Mouse (Mus musculus): ENCODE results near the gene Agpat1.

Agpat1 gene

GRCm38 (mm10) chr17:34601796-34602195, 2.3 kb upstream of the Agpat1 start:
- in situ Hi-C loops (cut with MboI, MseI): loop anchor here in 1 of 2 experiments (5.0 kb wide), 1 partner anchor 484 kb away; the partner anchor contains the start of gene H2-DMa

GRCm38 (mm10) chr17:34603375-34604060, 544 bp upstream of the Agpat1 start, which contains the start of gene Rnf5:
TSS of gene Rnf5 (minus strand) at chr17:34603690.
- in situ Hi-C loops (cut with MboI, MseI): loop anchor here in 1 of 2 experiments (5.0 kb wide), 1 partner anchor 486 kb away; the partner anchor contains the start of gene H2-DMa

GRCm38 (mm10) chr17:34604511-34605237, 612 bp downstream of the Agpat1 start:
- in situ Hi-C loops (cut with MboI, MseI): loop anchor here in 1 of 2 experiments (5.0 kb wide), 1 partner anchor 487 kb away; the partner anchor contains the start of gene H2-DMa

GRCm38 (mm10) chr17:34605609-34606008, 1.5 kb downstream of the Agpat1 start:
- in situ Hi-C loops (cut with MboI, MseI): no loop called here

GRCm38 (mm10) chr17:34606186-34607039, 2.4 kb downstream of the Agpat1 start:
- in situ Hi-C loops (cut with MboI, MseI): no loop called here

GRCm38 (mm10) chr17:34607997-34608396, 3.9 kb downstream of the Agpat1 start:
- in situ Hi-C loops (cut with MboI, MseI): no loop called here

- in situ Hi-C loops (cut with MboI, MseI): no loop called here
Observed at GRCm38 (mm10) chr17:34611050-34611449, 7.0 kb downstream of the Agpat1 start.

- in situ Hi-C loops (cut with MboI, MseI): no loop called here
Observed at GRCm38 (mm10) chr17:34613054-34613645, 9.1 kb downstream of the Agpat1 start.

GRCm38 (mm10) chr17:34613830-34614229, 9.8 kb downstream of the Agpat1 start:
- in situ Hi-C loops (cut with MboI, MseI): no loop called here

GRCm38 (mm10) chr17:34615871-34616270, 11.8 kb downstream of the Agpat1 start, which contains the start of gene Egfl8:
TSS of gene Egfl8 (minus strand) at chr17:34615971.
- in situ Hi-C loops (cut with MboI, MseI): no loop called here

GRCm38 (mm10) chr17:34618999-34619398, 14.9 kb downstream of the Agpat1 start:
- in situ Hi-C loops (cut with MboI, MseI): no loop called here

GRCm38 (mm10) chr17:34621006-34621405, 16.9 kb downstream of the Agpat1 start:
- in situ Hi-C loops (cut with MboI, MseI): no loop called here

- in situ Hi-C loops (cut with MboI, MseI): no loop called here
Observed at GRCm38 (mm10) chr17:34623161-34623560, 19.1 kb downstream of the Agpat1 start.

GRCm38 (mm10) chr17:34624981-34625380, 20.9 kb downstream of the Agpat1 start:
- in situ Hi-C loops (cut with MboI, MseI): no loop called here

GRCm38 (mm10) chr17:34626062-34626772, 22.2 kb downstream of the Agpat1 start:
- in situ Hi-C loops (cut with MboI, MseI): no loop called here

- in situ Hi-C loops (cut with MboI, MseI): no loop called here
Observed at GRCm38 (mm10) chr17:34626773-34627092, 22.7 kb downstream of the Agpat1 start.

GRCm38 (mm10) chr17:34627093-34627942, 23.3 kb downstream of the Agpat1 start:
- in situ Hi-C loops (cut with MboI, MseI): no loop called here

GRCm38 (mm10) chr17:34627943-34628643, 24.0 kb downstream of the Agpat1 start, which contains the start of gene Ppt2:
TSS of gene Ppt2 (minus strand) at chr17:34628510.
- in situ Hi-C loops (cut with MboI, MseI): no loop called here

GRCm38 (mm10) chr17:34628644-34628967, 24.5 kb downstream of the Agpat1 start:
- in situ Hi-C loops (cut with MboI, MseI): no loop called here
